Mouse (Mus musculus): ENCODE measurements around the gene Tkfc.

Tkfc gene

DNA sequence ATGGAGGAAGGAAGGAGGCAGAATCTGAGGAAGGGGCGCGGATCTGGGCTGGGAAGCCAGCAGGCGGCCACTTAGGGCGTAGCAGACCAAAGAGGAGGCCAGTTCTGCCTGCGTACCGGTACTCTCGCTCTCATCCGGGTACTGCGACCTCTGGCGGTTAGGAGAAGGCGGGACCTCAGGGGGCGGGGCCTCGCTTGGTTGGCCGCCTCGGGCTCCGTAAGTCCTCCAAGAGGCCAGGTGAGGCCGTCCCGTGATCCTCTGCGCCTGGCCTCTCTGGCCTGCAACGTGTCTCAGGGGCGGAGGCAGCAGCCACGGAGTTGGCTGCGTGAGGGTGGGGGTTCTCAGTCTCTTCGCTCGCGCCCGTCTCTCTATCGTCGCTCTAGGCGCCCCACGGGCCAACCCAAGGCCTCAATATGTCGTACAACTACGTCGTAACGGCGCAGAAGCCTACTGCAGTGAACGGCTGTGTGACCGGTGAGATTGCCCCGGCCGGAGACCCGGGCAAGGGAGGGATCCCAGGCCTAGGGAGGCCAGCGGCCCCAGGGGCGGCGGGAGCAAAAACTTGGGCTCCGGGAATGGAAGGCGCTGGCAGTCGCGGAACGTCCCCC, at the start of gene Tkfc, which contains the start of gene Ddb1:
Gene Tkfc, minus strand, starts transcription at position 362 of the 608 bp plus-strand sequence.
Gene Ddb1, plus strand, starts transcription at position 35 of the 608 bp plus-strand sequence.
- peak; percentile 99 for DNase-seq (ENCODE audit: low read depth, low spot score)

DNA sequence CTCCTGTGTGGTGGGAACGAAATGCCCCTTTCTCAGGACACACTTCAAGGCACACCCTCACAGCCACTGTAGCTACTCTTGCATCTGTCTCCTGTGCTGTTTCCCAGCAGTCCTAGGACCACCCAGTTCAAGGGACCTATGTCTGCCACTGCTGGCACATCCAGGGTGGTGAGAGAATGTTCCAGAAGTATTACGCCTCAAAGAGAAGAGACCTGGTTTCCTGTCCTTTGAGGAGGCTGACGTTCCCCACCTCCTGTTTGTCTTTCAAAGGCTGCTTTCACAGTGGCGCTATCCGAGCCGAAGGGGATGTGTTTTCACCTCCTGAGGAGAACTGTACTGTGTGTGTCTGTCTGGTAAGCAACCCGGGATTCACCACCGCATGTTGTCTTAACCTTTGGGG, 42.7 kb upstream of the Tkfc start:
- DNase-seq (ENCODE audit: low read depth, low spot score) = no peak

GRCm38 (mm10) chr19:10645616-10646015, 40.2 kb upstream of the Tkfc start:
- no peak for DNase-seq (ENCODE audit: low read depth, low spot score)

- DNase-seq (ENCODE audit: low read depth, low spot score) = no peak
Measured at GRCm38 (mm10) chr19:10640589-10641378, 35.3 kb upstream of the Tkfc start.

DNA sequence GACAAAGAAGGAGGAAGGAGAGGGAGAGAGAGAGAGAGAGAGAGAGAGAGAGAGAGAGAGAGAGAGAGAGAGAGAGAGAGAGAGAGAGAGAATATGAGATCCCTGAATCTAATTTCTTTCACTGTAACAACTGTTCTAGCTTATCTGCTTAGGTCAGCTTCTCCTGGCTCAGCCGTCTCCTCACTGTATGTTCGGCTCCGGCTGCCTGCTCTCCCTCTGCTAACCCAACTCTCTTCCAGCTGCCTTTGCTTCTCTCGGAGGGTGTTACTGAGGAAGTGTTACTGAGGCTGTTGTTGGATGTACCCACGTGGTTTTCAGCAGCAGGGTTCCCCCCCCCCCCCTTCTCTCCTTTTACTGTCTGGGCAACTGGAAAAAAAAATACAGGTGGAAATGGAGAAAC, 34.6 kb upstream of the Tkfc start:
- DNase-seq (ENCODE audit: low read depth, low spot score) = no peak

GRCm38 (mm10) chr19:10637840-10638239, 32.4 kb upstream of the Tkfc start:
- DNase-seq (ENCODE audit: low read depth, low spot score) = no peak

DNA sequence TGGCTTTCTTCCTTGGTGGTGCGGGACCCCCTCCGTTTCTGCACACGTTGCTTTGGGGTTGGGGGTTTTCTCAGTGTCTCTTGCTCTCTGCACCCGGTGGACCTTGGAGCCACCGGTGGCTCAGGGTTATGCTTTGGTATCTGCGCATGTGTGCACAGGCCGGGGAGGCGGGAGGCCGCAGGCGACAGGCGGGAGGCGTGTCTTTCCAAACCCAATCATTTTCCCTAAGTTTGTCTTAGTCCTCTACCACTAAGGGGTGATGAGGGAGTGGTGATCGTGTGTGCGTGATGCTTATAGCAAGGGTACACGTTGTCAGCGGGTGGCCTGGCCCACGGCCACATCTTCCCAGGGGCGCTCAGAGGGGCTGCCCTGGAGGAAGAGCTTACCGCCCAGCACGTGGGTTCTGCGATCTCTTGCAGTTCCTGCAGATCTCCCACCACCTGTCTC, 29.4 kb upstream of the Tkfc start:
- DNase-seq (ENCODE audit: low read depth, low spot score) = peak; percentile 57

GRCm38 (mm10) chr19:10634106-10634871, 28.8 kb upstream of the Tkfc start, which contains the start of gene Vwce:
TSS of gene Vwce (plus strand) at chr19:10634213.
- DNase-seq (ENCODE audit: low read depth, low spot score) = peak; percentile 71

GRCm38 (mm10) chr19:10608573-10609240, 3.3 kb upstream of the Tkfc start:
- DNase-seq (ENCODE audit: low read depth, low spot score) = no peak

GRCm38 (mm10) chr19:10605901-10606622, 608 bp upstream of the Tkfc start:
- DNase-seq (ENCODE audit: low read depth, low spot score) = peak; percentile 44

DNA sequence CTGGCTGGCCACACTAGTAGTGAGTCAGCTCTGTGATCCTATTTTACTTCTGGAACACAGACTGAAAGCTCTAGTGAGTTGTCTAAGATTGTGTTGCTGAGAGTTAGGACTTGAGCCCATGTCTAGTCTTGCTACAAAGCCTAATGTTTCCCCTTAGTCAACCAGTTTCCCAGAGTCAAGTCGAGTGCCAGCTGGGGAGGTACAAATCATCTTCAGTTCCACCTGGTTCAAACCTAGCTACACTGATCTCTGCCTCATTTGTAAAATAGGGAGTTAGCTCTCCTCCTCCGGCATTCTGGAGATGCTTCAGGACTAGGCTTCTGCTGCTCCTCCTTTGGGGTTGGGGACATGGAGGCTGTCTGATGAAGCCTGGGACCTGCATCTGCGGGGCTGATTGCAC, 920 bp downstream of the Tkfc start:
- DNase-seq (ENCODE audit: low read depth, low spot score) = no peak

DNA sequence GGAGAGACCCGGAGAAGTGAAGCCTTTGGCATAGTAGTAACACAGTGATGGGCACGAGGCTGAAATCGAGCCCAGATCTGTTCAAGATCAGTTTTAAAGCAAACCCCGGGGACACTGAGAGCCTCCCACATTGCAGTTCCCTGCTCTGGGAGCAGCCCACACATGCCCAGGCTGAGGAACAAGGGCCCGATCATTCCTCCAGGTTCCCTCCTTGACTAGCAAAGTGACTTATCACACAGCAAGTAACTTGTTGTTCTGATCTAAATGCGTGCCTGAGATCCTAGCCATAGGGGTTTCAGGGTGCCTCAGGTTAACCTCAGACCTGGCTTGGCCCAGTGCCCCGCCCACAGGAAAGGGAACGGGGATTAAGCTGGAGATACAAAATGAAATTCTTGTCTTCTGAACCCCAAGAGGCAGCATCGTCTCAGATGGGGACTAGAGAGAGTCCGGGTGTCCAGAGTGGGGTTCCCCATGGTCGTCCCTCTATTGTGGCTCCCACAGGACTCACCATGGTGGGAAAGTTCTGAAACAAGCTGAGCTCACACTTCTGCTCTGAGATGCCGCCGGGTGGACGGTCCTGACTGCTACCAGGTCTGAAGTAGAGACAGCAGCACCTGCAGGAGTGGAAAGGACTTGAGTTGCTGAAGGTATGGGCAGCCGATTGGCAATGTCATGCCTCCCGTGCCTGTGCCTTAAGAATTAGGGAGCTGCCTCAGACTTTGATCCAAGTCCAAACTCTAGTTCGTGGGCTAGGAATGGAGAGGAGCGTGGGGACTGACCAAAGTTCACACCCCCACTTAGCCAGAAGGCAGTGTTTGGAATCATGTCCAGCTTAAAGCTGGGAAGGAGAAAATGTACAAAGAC, 1.6 kb downstream of the Tkfc start:
- DNase-seq (ENCODE audit: low read depth, low spot score) = no peak

DNA sequence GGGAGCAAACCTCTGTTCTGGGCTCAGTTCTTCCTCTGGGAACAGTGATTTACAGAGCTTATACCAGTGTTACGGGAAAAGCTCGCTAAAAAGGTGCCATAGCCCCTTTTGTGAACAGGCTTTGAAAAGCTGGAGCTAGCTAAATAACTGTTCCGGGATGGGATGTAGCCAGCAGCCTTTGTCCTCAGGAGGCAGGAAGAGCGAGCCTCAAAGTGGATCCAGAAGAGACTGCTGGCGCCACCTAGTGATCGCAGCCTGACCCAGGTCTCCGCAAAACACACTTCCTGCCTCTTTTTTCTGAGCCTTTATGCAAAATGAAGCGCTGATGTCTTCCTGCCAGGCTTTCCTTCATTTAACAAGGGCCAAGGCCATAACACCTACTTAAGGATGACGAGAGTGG, 2.7 kb downstream of the Tkfc start:
- peak; percentile 93 for DNase-seq (ENCODE audit: low read depth, low spot score)

DNA sequence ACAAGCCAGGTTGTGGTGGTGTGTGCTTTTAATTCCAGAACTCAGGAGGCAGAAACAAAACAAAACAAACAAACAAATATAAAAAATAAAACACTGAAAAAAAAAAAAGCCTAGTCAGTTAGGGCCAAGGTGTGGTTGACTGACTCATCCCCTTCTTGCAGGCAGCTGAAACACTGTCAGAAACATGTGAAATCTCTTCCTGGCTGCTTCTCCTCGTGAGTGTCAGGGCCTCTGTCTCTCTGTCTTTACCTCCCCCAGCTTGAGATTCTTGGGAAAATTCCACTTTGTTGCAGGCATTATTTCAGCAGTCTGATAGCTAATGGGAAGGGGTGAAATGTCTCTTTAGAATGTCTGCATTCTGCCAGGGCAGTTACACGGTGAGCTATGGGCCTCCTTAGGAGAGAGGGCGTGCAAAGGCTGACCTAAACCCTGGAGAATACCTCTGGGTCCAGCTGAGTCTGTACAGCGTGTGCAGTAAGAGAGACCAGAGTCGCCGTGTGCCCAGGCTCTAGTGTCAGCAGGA, 3.1 kb downstream of the Tkfc start:
- no peak for DNase-seq (ENCODE audit: low read depth, low spot score)

DNA sequence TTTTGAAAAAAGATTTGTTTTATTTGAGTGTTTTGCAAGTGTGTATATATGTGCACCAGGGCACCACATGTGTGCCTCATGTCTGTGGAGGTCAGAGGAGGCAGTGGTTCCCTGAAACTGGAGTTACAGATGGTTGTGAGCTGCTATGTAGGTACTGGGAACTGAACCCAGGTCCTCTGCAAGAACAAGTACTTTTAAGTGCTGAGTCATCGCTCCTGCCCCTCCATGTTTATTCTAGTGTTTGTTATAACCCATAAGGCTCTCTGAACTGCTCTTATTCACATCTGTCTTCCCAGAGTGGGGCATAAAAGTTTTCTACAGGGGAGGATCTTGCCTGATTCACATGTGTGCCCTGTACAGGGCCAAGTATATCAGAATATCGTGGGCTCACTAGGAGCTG, 5.8 kb downstream of the Tkfc start:
- DNase-seq (ENCODE audit: low read depth, low spot score) = no peak

- DNase-seq (ENCODE audit: low read depth, low spot score) = peak; percentile 16
Measured at GRCm38 (mm10) chr19:10598188-10598587, 7.3 kb downstream of the Tkfc start.

DNA sequence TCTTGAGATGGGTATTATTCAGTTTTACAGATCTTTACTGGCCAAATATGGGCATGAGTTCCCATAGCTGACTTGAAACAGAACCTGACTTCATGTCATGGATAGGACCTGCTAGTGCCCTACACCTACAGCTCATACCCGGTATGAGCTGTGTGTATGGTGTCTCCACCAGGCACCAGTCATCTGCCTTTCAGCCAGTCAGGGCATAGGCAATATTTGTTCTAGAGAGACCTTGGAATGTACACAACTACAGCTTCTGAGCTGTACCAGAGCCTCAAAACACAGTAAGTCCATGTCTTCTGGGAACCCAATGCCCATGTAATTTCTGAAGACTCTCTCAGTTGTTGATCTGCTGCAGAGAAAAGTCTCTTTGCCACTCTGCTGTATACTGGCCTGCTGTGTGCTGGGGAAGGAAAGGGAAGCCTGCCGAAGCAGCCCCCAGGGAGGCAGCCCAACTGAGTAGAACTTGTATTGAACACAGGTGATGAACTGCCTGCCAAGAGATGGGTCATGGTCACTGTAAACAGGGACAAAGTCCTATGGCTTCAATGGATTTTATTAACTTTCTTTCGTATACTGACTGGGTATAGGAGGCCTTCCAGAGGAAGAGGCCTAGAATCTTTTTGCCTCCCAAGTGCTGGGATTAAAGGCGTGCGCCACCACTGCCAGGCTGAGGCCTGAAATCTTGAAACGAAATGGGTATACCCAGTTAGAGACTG, 13.6 kb downstream of the Tkfc start:
- no peak for DNase-seq (ENCODE audit: low read depth, low spot score)

GRCm38 (mm10) chr19:10590301-10590700, 15.2 kb downstream of the Tkfc start:
- DNase-seq (ENCODE audit: low read depth, low spot score) = no peak
